Mouse (Mus musculus) adrenal gland (tissue): ENCODE data around the gene Zcchc9.

Experiments
- intact Hi-C: fragments of 180-260 bp; cut with DNase I; formaldehyde crosslinking; loops from one replicate; pipeline ENCODE4 v1.15.1; 2025
- long read RNA-seq, 2 experiments: library from polyadenylated mRNA; unstranded; transcript quantifications; one replicate each; pipeline ENCODE4 v2.0.0; 2020; ENCODE audit warnings: borderline replicate concordance in 1 of 2; ENCODE audit not compliant: insufficient replicate concordance in 1 of 2

Zcchc9 gene
- long read RNA-seq, experiment 1, transcript Zcchc9-201 (6 exons, 1,541 nt), result major isoform, 20 of 26 reads
- long read RNA-seq, experiment 1, partial matches to known transcripts, result 0 of 26 reads
- long read RNA-seq, experiment 1, other reads (novel, unspliced or antisense), result 6 of 26 reads
- long read RNA-seq, experiment 2, transcript Zcchc9-201 (6 exons, 1,541 nt), result major isoform, 9 of 28 reads
- long read RNA-seq, experiment 2, partial matches to known transcripts, result 8 of 28 reads
- long read RNA-seq, experiment 2, other reads (novel, unspliced or antisense), result 11 of 28 reads

- intact Hi-C loops, result loop anchor here (5.0 kb wide), 1 partner anchor 670 kb away; no protein-coding TSS in a partner anchor
Measured at GRCm38 (mm10) chr13:91807155-91807839, at the start of gene Zcchc9. Zcchc9 (minus strand) TSS chr13:91807705.

GRCm38 (mm10) chr13:91854412-91854811 is 46.9 kb upstream of the Zcchc9 start:
- intact Hi-C loops, result no loop called here

- intact Hi-C loops, result no loop called here
Measured at GRCm38 (mm10) chr13:91827876-91828275, 20.4 kb upstream of the Zcchc9 start.

- intact Hi-C loops, result no loop called here
Measured at GRCm38 (mm10) chr13:91826066-91826465, 18.6 kb upstream of the Zcchc9 start.

- intact Hi-C loops, result no loop called here
Measured at GRCm38 (mm10) chr13:91824845-91825550, 17.5 kb upstream of the Zcchc9 start.

- intact Hi-C loops, result no loop called here
Measured at GRCm38 (mm10) chr13:91823735-91824134, 16.2 kb upstream of the Zcchc9 start.

GRCm38 (mm10) chr13:91814670-91815069 is 7.2 kb upstream of the Zcchc9 start:
- intact Hi-C loops, result no loop called here

GRCm38 (mm10) chr13:91809476-91809875 is 2.0 kb upstream of the Zcchc9 start:
- intact Hi-C loops, result loop anchor here (5.0 kb wide), 1 partner anchor 668 kb away; no protein-coding TSS in a partner anchor

- intact Hi-C loops, result loop anchor here (5.0 kb wide), 1 partner anchor 669 kb away; no protein-coding TSS in a partner anchor
Measured at GRCm38 (mm10) chr13:91807874-91808575, 520 bp upstream of the Zcchc9 start.

GRCm38 (mm10) chr13:91801726-91802125 is 5.8 kb downstream of the Zcchc9 start:
- intact Hi-C loops, result no loop called here

GRCm38 (mm10) chr13:91797442-91797841 is 10.1 kb downstream of the Zcchc9 start:
- intact Hi-C loops, result no loop called here

- intact Hi-C loops, result no loop called here
Measured at GRCm38 (mm10) chr13:91796916-91797315, 10.6 kb downstream of the Zcchc9 start.

GRCm38 (mm10) chr13:91796003-91796402 is 11.5 kb downstream of the Zcchc9 start:
- intact Hi-C loops, result no loop called here

- intact Hi-C loops, result no loop called here
Measured at GRCm38 (mm10) chr13:91795593-91795992, 11.9 kb downstream of the Zcchc9 start.

- intact Hi-C loops, result no loop called here
Measured at GRCm38 (mm10) chr13:91794926-91795436, 12.5 kb downstream of the Zcchc9 start.

- intact Hi-C loops, result no loop called here
Measured at GRCm38 (mm10) chr13:91792035-91792434, 15.5 kb downstream of the Zcchc9 start.

- intact Hi-C loops, result no loop called here
Measured at GRCm38 (mm10) chr13:91779892-91780291, 27.6 kb downstream of the Zcchc9 start.

GRCm38 (mm10) chr13:91778092-91778491 is 29.4 kb downstream of the Zcchc9 start:
- intact Hi-C loops, result no loop called here

- intact Hi-C loops, result no loop called here
Measured at GRCm38 (mm10) chr13:91768683-91769651, 38.5 kb downstream of the Zcchc9 start.

GRCm38 (mm10) chr13:91765627-91766026 is 41.9 kb downstream of the Zcchc9 start:
- intact Hi-C loops, result no loop called here
